Mouse (Mus musculus) olfactory bulb, adult 2 months (tissue): ENCODE results near the gene Slc24a4.

Source experiments
- CTCF ChIP-seq: fragments of 200-500 bp; IDR thresholded peaks from 2 replicates; pipeline ENCODE4 v1.5.1; 2012; ENCODE audit warnings: low read depth, mild to moderate bottlenecking, low read length, moderate library complexity; ENCODE audit not compliant: insufficient read depth
- POLR2A ChIP-seq: fragments of 200-500 bp; IDR thresholded peaks from 2 replicates; pipeline ENCODE4 v1.6.1; 2012; ENCODE audit warnings: mild to moderate bottlenecking, low read depth, low read length, moderate library complexity; ENCODE audit not compliant: insufficient read depth

GRCm38 (mm10) chr12:102090535-102090934 is 38.0 kb upstream of the Slc24a4 start:
- TF ChIP-seq POLR2A (no peak), CTCF (no peak)
